Mouse (Mus musculus): ENCODE results near the gene Traf3ip1. TPM values are rescaled to one million over a fixed set of nuclear protein-coding genes. Genes with fewer than 3 reads are reported as not detected.

Traf3ip1 gene
- polyA plus RNA-seq (2014; fragmentation: Illumina TruSeq; extraction: RNeasy Lipid Tissue Mini Kit (QIAGEN cat#74804); ENCODE audit: low read depth, low replicate concordance), result 7.3 TPM

DNA sequence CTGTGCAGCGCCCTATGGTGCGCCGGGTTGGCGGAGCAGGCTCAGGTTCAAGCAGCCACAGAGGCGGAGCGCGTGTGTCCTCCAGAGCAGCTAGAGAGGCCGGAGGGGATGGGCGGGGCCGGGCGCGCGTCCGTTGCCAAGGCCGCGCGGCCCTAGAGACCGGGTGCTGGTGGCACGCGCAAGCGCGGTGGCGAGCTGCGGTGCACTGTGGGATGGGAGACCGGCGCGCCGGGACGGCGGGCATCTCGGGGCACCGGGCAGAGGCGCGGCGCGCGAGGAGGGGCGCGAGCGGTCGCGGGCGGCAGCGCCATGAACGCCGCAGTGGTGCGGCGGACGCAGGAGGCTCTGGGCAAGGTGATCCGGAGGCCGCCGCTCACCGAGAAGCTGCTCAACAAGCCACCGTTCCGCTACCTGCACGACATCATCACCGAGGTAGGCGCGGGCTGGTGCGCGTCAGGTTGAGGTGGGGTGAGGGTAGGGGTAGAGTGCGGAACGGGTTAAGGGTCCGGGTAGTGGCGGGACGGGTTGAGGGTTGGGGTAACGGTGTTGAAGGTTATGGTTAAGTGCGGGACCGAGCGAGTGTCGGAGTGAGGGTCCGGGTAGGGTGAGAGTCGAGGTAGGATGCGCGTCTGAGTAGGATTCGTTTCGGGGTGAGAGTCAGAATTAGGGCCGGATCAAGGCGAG, at the start of gene Traf3ip1:
Gene Traf3ip1, plus strand, starts transcription at position 191 of the 684 bp plus-strand sequence.

DNA sequence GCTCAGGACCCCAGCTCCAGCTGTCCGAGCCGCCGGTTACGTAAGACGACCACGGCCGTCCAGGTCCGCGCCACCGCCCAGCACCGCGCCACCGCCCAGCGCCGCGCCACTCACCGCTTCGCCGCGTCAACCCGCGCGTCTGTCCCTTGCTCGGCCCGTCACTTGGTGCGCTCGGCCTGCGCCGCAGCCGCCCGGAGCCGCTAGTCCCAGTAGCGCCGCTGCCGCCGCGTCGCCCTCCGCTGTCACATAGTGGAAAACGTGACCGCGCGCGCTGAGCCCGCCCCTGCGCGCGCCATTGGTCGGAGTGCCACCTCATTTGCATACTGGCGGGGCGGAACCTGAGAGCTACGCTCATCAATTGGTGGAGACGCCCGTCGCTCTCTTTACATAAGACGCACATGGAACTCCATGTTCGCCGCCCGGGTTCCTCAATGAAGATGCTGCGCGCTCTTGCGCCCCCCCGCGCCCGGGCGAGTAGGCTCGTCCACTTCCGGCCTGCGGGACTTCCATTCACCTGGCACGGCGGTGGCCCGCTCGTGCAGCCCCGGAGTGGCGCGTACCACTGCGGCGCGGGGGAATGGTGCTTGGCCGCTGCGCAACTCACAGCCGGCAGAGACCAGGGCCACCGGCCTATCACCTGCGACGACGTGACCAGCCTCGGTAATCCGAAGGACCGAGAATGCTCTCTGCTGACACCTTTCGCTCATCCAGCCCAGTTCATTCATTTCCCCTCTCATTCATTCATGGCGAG, 35.2 kb upstream of the Traf3ip1 start, which contains the start of gene Per2:
Gene Per2, minus strand, starts transcription at position 266 of the 751 bp plus-strand sequence.

DNA sequence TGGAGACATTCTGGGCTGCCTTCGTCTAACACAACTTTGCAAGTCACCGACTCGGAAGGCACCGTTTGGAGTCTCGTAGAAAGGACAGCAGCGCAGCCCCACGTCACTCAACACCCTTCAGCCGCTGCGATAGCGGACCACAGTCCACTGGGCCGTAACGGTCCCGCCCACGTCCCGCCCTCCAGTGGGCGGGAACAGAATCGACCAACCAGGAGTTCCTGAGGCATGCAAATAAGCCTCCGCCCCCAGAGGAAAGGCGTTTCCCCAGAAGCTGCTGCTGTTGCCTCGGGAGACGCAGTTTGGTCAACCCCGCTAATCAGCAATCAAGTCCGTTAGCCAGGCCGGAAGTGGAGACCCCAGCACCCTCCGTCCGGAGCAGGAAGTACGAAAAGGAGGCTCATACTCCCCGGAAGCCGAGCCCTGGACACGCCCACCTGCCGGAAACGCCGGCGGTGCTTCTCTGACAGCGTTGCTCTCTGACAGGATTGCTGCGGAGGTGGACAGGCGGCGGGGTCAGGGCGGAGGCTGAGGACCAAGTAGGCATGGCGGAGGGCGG, 45.9 kb downstream of the Traf3ip1 start, which contains the start of gene Asb1:
Gene Asb1, plus strand, starts transcription at position 274 of the 556 bp plus-strand sequence.

Other genes with a start within 250 kb of the Traf3ip1 start
- 48.3 TPM for gene Ube2f, start 244.3 kb upstream of the Traf3ip1 start, polyA plus RNA-seq (2014; fragmentation: Illumina TruSeq; extraction: RNeasy Lipid Tissue Mini Kit (QIAGEN cat#74804); ENCODE audit: low read depth, low replicate concordance)
- 15.4 TPM for gene Scly, start 196.3 kb upstream of the Traf3ip1 start, polyA plus RNA-seq (2014; fragmentation: Illumina TruSeq; extraction: RNeasy Lipid Tissue Mini Kit (QIAGEN cat#74804); ENCODE audit: low read depth, low replicate concordance)
- not detected for gene Espnl, start 172.6 kb upstream of the Traf3ip1 start, polyA plus RNA-seq (2014; fragmentation: Illumina TruSeq; extraction: RNeasy Lipid Tissue Mini Kit (QIAGEN cat#74804); ENCODE audit: low read depth, low replicate concordance)
- 45.7 TPM for gene Klhl30, start 143.6 kb upstream of the Traf3ip1 start, polyA plus RNA-seq (2014; fragmentation: Illumina TruSeq; extraction: RNeasy Lipid Tissue Mini Kit (QIAGEN cat#74804); ENCODE audit: low read depth, low replicate concordance)
- not detected for gene Erfe, start 128.2 kb upstream of the Traf3ip1 start, polyA plus RNA-seq (2014; fragmentation: Illumina TruSeq; extraction: RNeasy Lipid Tissue Mini Kit (QIAGEN cat#74804); ENCODE audit: low read depth, low replicate concordance)
- gene Ilkap, start 95.8 kb upstream of the Traf3ip1 start, polyA plus RNA-seq (2014; fragmentation: Illumina TruSeq; extraction: RNeasy Lipid Tissue Mini Kit (QIAGEN cat#74804); ENCODE audit: low read depth, low replicate concordance), result 66.3 TPM
- 20.9 TPM for gene Hes6, start 80.6 kb upstream of the Traf3ip1 start, polyA plus RNA-seq (2014; fragmentation: Illumina TruSeq; extraction: RNeasy Lipid Tissue Mini Kit (QIAGEN cat#74804); ENCODE audit: low read depth, low replicate concordance)
- 3.0 TPM for gene Per2, start 35.3 kb upstream of the Traf3ip1 start, polyA plus RNA-seq (2014; fragmentation: Illumina TruSeq; extraction: RNeasy Lipid Tissue Mini Kit (QIAGEN cat#74804); ENCODE audit: low read depth, low replicate concordance)
- gene Asb1, start 45.9 kb downstream of the Traf3ip1 start, polyA plus RNA-seq (2014; fragmentation: Illumina TruSeq; extraction: RNeasy Lipid Tissue Mini Kit (QIAGEN cat#74804); ENCODE audit: low read depth, low replicate concordance), result 12.3 TPM

Measured in heart, adult 10 weeks (tissue).